Mouse (Mus musculus): Measurements from ENCODE around the gene Pla2g12b. TPM values are rescaled to one million over a fixed set of nuclear protein-coding genes. Genes with fewer than 3 reads are reported as not detected.

The Pla2g12b gene
- polyA plus RNA-seq (2015; fragmentation: Nextera tagmentation; extraction: Ambion mirVana), result 54.1 and 54.2 TPM in 2 replicates

DNA sequence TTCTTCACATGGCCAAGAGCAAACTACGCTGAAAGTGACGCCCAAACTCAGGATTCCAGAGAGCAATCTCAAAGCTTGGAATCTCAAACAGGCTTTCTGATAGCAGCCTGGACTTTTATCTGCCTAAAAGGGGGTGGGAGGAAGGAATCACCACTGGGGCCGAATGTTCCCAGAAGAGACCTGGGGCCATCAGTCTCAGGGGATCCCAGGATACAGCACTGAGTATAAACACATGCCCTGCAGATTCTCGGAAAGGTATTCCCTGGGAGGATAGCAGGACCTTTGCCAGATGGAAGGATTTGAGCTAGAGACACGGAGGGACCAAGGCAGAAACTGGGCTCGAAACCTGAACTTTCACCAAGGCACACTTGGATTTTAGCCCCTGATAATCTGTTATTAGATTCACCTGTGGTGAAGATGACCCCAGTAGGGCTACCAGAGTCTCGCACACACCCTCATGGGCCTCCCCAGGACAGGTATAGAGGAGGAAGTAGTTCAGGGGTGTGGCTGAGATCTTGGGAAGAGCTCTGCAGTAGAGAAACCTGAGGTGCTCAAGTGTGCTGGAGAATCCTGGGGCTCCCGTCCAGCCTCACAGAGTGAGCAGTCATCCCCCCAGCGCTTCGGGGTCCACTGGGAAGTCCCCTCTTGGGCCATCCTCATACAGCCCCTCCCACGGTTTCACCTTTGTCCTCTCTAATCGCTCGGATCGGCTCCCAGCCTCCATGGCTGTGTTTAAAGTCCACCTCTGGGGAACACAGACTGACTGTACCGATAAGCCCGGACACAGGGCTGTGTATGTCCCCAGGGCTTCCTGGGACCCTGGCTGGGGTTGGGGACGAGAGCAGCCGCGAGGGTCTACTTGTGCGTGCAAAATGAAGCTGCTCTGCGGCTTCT is at the start of gene Pla2g12b:
Gene Pla2g12b, plus strand, starts transcription at position 762 of the 894 bp plus-strand sequence.
- no peaks in the 10 kb centered on the region; the same call in 1 of the 2 replicates for H3K27me3 ChIP-seq
- peak within 1 kb of the TSS; percentile 47 for H3K4me3 ChIP-seq (replicated peaks)
- H3K9me3 ChIP-seq (replicated peaks), result no peaks in the 10 kb centered on the region
- peak; percentile 91 for ATAC-seq (ENCODE audit: insufficient read depth)
- H3K9ac ChIP-seq, result no peak within 1 kb of the TSS
- no peaks in the 10 kb centered on the region for H3K4me1 ChIP-seq (replicated peaks)
- 48% methylated on average over 21 of the region's 21 CpGs for WGBS (ENCODE audit: insufficient replicate concordance)
- H3K4me2 ChIP-seq, result peak within 1 kb of the TSS; percentile 46
- H3K36me3 ChIP-seq (replicated peaks), result no peaks in the 10 kb centered on the region
- H3K27ac ChIP-seq (replicated peaks), result peak within 1 kb of the TSS; percentile 68

DNA sequence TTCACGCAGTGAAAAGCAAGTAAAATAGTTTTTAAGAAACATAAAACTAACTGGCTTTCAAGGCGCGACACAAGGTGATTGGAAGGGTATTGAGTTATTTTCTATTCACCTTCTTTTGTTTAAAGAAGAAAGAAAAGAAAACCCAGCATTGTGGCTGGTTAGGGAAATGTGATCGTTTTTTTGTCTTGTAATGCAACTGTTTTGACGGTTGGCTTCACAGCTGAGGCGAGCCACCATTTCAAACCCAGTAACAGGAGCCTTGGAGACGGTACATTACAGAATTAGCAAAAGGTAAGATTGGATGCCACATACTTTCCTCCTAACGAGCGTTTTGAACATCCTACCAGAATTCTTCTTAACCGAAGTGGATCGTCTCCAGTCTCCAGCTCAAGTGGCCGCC is 49.3 kb upstream of the Pla2g12b start:
- Histone ChIP-seq H3K4me2 (no peak overlapping the region), H3K27ac (replicated peaks) (no peak overlapping the region), H3K9ac (no peak overlapping the region), H3K36me3 (replicated peaks) (peaks cover 49% of the 10 kb centered on the region), H3K9me3 (replicated peaks) (no peaks in the 10 kb centered on the region), H3K4me3 (replicated peaks) (no peak overlapping the region), H3K4me1 (replicated peaks) (peaks cover 5% of the 10 kb centered on the region), H3K27me3 (no peaks in the 10 kb centered on the region)
- WGBS (ENCODE audit: insufficient replicate concordance), result 84% methylated on average over 12 of the region's 12 CpGs
- no peak for ATAC-seq (ENCODE audit: insufficient read depth)

DNA sequence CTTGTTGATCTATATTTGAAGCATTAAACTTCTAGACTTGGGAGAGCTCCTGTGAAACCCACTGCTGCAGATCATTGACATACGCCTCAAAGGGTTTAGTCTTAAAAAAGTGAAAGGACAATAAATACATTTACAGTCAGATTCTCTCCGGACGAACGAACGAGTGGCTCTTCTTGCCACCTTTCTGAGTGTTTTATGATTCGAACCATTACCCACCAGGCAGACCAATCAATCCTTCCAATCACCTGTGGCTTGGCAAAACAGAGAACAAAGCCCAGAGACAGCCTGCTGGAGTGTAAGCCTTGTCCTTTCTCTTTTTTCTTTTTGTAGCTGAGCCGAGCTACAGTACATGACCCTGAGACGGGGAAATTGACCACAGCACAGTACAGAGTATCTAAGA is 48.4 kb upstream of the Pla2g12b start:
- Histone ChIP-seq H3K27ac (replicated peaks) (no peak overlapping the region), H3K9ac (no peak overlapping the region), H3K4me2 (no peak overlapping the region), H3K36me3 (replicated peaks) (peaks cover 45% of the 10 kb centered on the region), H3K4me1 (replicated peaks) (peaks cover under 1% of the 10 kb centered on the region), H3K9me3 (replicated peaks) (no peaks in the 10 kb centered on the region), H3K27me3 (no peaks in the 10 kb centered on the region), H3K4me3 (replicated peaks) (no peak overlapping the region)
- WGBS (ENCODE audit: insufficient replicate concordance), result 80% methylated on average over 8 of the region's 8 CpGs
- ATAC-seq (ENCODE audit: insufficient read depth), result no peak

DNA sequence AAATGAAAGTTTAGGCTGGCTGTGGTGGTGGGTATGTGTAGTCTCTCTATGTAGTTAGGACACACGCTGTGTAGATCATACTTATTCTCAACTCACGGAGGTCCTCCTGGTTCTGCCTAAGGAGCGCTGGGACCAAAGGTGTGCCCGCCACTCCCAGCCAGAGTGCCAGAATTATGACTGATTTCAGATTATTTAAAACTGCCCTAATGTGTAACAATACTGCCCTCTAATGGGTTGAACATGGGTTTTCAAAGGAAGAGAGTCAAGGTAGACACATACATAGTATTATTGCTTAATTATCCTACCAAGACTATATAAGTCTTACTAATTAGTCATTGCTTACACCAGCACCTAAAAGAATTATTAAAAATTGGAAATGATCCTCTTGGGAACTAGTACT is 44.7 kb upstream of the Pla2g12b start:
- Histone ChIP-seq H3K27ac (replicated peaks) (no peak overlapping the region), H3K27me3 (no peaks in the 10 kb centered on the region), H3K9ac (no peak overlapping the region), H3K4me2 (no peak overlapping the region), H3K36me3 (replicated peaks) (peaks cover 49% of the 10 kb centered on the region), H3K4me3 (replicated peaks) (no peak overlapping the region), H3K9me3 (replicated peaks) (no peaks in the 10 kb centered on the region), H3K4me1 (replicated peaks) (peaks cover 8% of the 10 kb centered on the region)
- no peak for ATAC-seq (ENCODE audit: insufficient read depth)
- WGBS (ENCODE audit: insufficient replicate concordance), result 71% methylated on average over 4 of the region's 4 CpGs

DNA sequence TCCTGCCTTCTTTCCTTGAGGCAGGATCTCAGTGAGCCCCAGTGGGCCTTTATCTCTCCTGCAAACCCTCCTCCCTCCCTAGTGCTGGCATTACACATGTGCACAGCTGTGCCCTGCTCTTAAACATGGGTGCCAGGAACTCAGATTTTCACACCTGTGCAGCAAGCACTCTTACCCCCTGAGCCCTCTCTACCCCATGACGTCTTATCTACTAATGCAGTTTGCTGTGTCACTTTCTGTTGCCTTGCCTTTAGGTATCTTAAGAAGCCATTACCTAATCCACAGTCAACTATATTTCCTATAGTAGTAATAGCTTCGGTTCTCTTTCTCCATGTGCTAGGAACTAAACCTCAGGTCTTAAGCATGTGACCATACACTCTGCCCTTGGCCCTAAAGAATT is 40.3 kb upstream of the Pla2g12b start:
- Histone ChIP-seq H3K4me2 (no peak overlapping the region), H3K4me3 (replicated peaks) (no peak overlapping the region), H3K9ac (no peak overlapping the region), H3K36me3 (replicated peaks) (peaks cover 62% of the 10 kb centered on the region), H3K9me3 (replicated peaks) (no peaks in the 10 kb centered on the region), H3K27me3 (no peaks in the 10 kb centered on the region), H3K27ac (replicated peaks) (no peak overlapping the region), H3K4me1 (replicated peaks) (peaks cover 16% of the 10 kb centered on the region)
- 31% methylated on average over 2 of the region's 2 CpGs for whole genome bisulfite sequencing (ENCODE audit: insufficient replicate concordance)
- no peak for ATAC-seq (ENCODE audit: insufficient read depth)

DNA sequence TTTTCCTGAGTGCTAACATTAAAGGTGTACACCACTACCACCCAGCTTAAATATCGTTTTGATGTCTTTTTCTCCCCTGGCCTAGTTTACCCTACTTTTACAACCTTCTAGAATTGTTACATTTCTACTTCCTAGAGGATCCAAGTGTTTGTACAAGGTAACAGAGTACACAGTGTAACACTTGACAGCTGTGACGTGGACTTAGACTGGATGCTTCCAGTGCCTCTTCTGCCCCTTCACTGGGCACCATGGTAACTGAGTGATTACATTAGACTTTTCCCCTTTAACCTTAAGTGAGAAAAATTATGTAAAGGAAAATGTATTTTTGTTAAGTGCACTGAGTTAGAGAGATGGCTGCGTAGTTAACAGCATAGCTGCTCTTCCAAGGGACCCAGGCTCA is 38.9 kb upstream of the Pla2g12b start:
- Histone ChIP-seq H3K36me3 (replicated peaks) (peaks cover 74% of the 10 kb centered on the region), H3K4me3 (replicated peaks) (no peak overlapping the region), H3K27me3 (no peaks in the 10 kb centered on the region), H3K4me1 (replicated peaks) (peaks cover 16% of the 10 kb centered on the region), H3K9ac (no peak overlapping the region), H3K27ac (replicated peaks) (no peak overlapping the region), H3K4me2 (no peak overlapping the region), H3K9me3 (replicated peaks) (no peaks in the 10 kb centered on the region)
- no peak for ATAC-seq (ENCODE audit: insufficient read depth)
- 79% methylated on average over 3 of the region's 3 CpGs for WGBS (ENCODE audit: insufficient replicate concordance)

DNA sequence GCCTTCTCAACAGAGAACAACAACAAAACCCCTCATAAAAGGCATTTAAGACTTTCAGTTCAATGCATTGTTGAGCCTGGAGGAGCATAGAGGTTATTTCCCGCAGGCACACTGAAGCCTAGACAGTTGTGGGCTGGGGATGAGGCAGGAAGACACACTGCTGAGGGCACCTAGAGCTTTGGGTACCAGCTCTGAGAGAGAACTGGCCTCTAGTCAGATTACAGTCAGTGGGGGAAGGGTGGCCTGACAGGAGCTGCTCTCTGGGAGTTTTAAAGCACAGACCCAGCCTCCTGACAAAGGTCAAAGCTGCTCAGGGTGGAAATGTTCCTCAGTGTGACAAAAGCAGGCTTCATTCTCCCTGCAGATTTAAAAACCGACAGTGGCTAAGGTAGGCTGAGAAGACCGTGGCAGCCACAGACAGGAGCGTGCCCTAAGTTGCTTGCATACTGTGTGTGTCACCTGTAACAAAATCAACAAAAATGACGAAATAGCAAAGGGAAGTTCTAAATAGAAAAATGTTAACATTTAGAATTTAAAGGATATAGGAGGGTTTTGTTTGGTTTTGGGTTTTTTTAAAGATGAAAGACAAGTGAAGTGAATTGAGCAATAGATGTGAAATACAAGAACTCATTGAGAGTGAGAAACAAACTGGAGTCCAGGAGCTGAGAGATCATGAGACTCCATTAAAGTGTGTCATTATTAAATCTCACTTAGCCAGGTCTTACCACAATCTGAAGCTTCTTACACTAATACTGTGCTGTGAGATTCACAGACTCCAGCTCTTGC is 37.5 kb upstream of the Pla2g12b start:
- H3K27me3 ChIP-seq, result no peaks in the 10 kb centered on the region
- peaks cover 85% of the 10 kb centered on the region for H3K36me3 ChIP-seq (replicated peaks)
- H3K4me3 ChIP-seq (replicated peaks), result no peak overlapping the region
- ATAC-seq (ENCODE audit: insufficient read depth), result peak; percentile 56
- H3K4me1 ChIP-seq (replicated peaks), result peaks cover 16% of the 10 kb centered on the region
- no peak overlapping the region for H3K9ac ChIP-seq
- peak overlapping the region; percentile 14; the same call in 1 of the 2 replicates for H3K27ac ChIP-seq (replicated peaks)
- 77% methylated on average over 5 of the region's 5 CpGs for WGBS (ENCODE audit: insufficient replicate concordance)
- H3K9me3 ChIP-seq (replicated peaks), result no peaks in the 10 kb centered on the region
- H3K4me2 ChIP-seq, result no peak overlapping the region

DNA sequence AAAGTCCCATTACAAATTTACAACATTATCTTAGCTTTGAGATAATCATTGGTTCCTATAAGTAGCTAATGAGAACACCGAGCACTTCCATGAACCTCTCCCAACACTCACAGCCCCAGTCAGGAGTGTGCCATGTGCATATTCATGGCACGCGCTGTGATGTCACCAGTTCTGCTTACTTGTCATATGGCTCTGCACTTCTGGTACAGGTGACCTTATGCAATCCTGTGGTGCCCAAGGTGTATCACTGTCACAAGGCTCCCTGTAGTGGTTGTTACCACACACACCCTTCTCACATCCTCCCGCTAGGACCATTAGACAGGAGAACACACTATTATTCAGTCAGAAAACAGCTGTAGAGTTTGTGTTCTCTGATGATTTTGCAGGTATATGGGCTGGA is 36.7 kb upstream of the Pla2g12b start:
- Histone ChIP-seq H3K9me3 (replicated peaks) (no peaks in the 10 kb centered on the region), H3K4me2 (no peak overlapping the region), H3K9ac (no peak overlapping the region), H3K27ac (replicated peaks) (no peak overlapping the region), H3K36me3 (replicated peaks) (peaks cover 84% of the 10 kb centered on the region), H3K4me1 (replicated peaks) (peaks cover 16% of the 10 kb centered on the region), H3K4me3 (replicated peaks) (no peak overlapping the region), H3K27me3 (no peaks in the 10 kb centered on the region)
- no peak for ATAC-seq (ENCODE audit: insufficient read depth)
- WGBS (ENCODE audit: insufficient replicate concordance), result 88% methylated on average over 4 of the region's 4 CpGs

DNA sequence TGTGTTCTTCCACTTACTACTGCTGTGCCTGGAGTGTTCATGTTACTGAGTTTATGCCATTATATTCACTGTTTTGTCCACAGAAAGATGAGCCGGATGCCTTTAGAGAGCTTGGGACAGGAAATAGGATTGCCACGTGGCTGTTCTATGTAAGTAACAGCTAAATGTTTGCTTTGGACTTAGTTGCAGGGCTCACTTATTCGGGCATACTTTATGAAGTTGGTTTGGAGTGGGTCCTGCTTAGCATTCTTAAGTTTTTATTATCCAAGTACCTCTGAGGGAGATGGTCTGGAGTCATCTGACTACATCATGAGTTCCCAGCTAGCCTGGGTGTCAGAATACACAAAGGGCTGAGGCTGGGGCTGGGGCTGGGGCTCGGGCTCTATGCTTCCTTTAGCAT is 36.3 kb upstream of the Pla2g12b start:
- 76% methylated on average over 4 of the region's 4 CpGs for WGBS (ENCODE audit: insufficient replicate concordance)
- ATAC-seq (ENCODE audit: insufficient read depth), result no peak
- peaks cover 80% of the 10 kb centered on the region for H3K36me3 ChIP-seq (replicated peaks)
- no peaks in the 10 kb centered on the region for H3K9me3 ChIP-seq (replicated peaks)
- no peaks in the 10 kb centered on the region for H3K27me3 ChIP-seq
- H3K27ac ChIP-seq (replicated peaks), result no peak overlapping the region
- H3K4me1 ChIP-seq (replicated peaks), result peaks cover 16% of the 10 kb centered on the region
- no peak overlapping the region for H3K4me3 ChIP-seq (replicated peaks)
- H3K9ac ChIP-seq, result no peak overlapping the region
- no peak overlapping the region for H3K4me2 ChIP-seq

DNA sequence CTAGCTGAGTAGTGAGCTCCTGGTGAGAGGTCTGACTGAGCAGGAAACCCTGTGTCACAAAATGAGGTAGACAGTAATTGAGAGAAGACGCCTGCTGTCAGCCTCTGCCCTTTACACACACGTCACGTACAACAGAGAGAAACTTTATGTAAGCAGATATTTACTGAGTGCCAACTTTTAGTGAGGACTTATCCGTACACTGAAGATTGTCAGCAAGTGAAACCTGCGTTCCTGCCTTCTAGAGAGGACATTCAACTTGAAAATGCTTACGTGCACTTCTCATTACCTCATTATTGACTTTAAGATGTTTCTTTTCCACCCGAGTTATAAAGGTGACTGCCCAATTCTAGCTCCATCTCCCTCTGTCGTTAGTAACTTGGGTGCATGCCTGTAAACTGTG is 34.7 kb upstream of the Pla2g12b start:
- peaks cover 8% of the 10 kb centered on the region for H3K4me1 ChIP-seq (replicated peaks)
- no peaks in the 10 kb centered on the region for H3K9me3 ChIP-seq (replicated peaks)
- no peaks in the 10 kb centered on the region for H3K27me3 ChIP-seq
- WGBS (ENCODE audit: insufficient replicate concordance), result 76% methylated on average over 8 of the region's 8 CpGs
- H3K27ac ChIP-seq (replicated peaks), result no peak overlapping the region
- no peak overlapping the region for H3K9ac ChIP-seq
- no peak for ATAC-seq (ENCODE audit: insufficient read depth)
- no peak overlapping the region for H3K4me2 ChIP-seq
- no peak overlapping the region for H3K4me3 ChIP-seq (replicated peaks)
- peaks cover 77% of the 10 kb centered on the region for H3K36me3 ChIP-seq (replicated peaks)

DNA sequence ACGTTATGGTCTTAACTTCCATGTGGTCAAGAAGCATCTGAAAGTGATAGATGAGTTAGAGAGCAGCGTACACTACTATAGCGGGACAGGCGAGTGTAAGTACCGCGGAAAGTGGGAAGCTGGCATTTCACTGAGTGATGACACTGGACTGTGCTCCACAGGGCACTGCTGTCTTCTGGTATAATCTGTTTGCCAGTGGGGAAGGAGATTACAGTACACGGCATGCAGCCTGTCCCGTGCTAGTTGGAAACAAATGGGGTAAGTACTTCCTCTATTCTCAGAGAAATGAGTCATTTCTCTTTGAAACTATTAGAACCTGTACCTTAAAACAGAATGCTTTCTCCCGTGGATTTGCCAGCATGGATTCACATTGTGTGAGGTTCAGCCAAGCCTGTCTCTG is 34.0 kb upstream of the Pla2g12b start:
- 75% methylated on average over 9 of the region's 9 CpGs for WGBS (ENCODE audit: insufficient replicate concordance)
- Histone ChIP-seq H3K4me1 (replicated peaks) (peaks cover 8% of the 10 kb centered on the region), H3K4me2 (no peak overlapping the region), H3K27ac (replicated peaks) (no peak overlapping the region), H3K36me3 (replicated peaks) (peaks cover 75% of the 10 kb centered on the region), H3K27me3 (no peaks in the 10 kb centered on the region), H3K4me3 (replicated peaks) (no peak overlapping the region), H3K9ac (no peak overlapping the region), H3K9me3 (replicated peaks) (no peaks in the 10 kb centered on the region)
- ATAC-seq (ENCODE audit: insufficient read depth), result no peak

All from liver, embryonic 15.5 days (tissue).